Mouse (Mus musculus): ENCODE measurements around the gene Abcg2. TPM values are rescaled to one million over a fixed set of nuclear protein-coding genes. Genes with fewer than 3 reads are reported as not detected.

Gene Abcg2
- polyA plus RNA-seq, 1 experiment from 2014 or later, result 49.3 TPM

GRCm38 (mm10) chr6:58735090-58735489 is 150.8 kb downstream of the Abcg2 start:
- Histone ChIP-seq H3K27me3 (ENCODE audit: low read depth, poor library complexity, severe bottlenecking) (no peaks in the 10 kb centered on the region), H3K27ac (no peak overlapping the region), H3K4me3 (no peak overlapping the region), H3K9me3 (replicated peaks) (no peaks in the 10 kb centered on the region), H3K36me3 (no peaks in the 10 kb centered on the region), H3K4me1 (no peaks in the 10 kb centered on the region)
- WGBS, result 79% methylated on average over 1 of the region's 1 CpGs
- no peak for DNase-seq (ENCODE audit: low spot score)

Other genes starting within 250 kb of the Abcg2 start
- gene Vmn1r30, start 141.1 kb upstream of the Abcg2 start, polyA plus RNA-seq (2016; fragmentation: Nextera tagmentation; extraction: Ambion mirVana), result not detected in 2 replicates
- not detected in 2 replicates for gene Vmn1r31, start 109.2 kb upstream of the Abcg2 start, polyA plus RNA-seq (2016; fragmentation: Nextera tagmentation; extraction: Ambion mirVana)
- gene Herc3, start 246.9 kb downstream of the Abcg2 start, polyA plus RNA-seq (2016; fragmentation: Nextera tagmentation; extraction: Ambion mirVana), result 2.7 and 4.3 TPM in 2 replicates